18 mouse cellular contexts compared by ENCODE assay signal in the genomic region with DNA sequence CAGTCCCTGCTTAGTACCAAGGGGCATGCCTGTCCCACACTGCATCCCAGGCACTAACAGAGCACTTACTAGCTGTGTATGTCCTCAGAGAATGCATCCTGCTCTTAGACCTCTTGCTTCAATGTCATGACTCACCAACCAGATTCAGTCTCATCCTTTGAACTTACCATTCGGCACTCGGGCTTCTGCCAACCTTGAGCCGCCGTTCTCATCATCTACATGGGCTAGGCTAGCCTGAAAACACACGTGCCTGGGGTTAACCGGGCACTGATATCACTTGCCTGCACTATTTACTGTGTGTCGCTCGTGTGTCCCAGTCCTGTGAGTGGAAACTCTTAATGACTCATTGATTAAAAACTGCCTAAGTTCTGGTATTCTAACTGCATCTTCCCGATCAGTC.
"Had no signal": no experiment of that assay in that cellular context is flagged by ENCODE, and none has a peak within 500 bp of the region (broad histone marks: within the 10 kb centered on the region; RNA-seq: fewer than 3 reads in every experiment).

No protein-coding gene starts in this region.

- H3K27ac ChIP-seq: limb, embryonic 10.5 days; limb, embryonic 13.5 days; liver, embryonic 12.5 days; liver, embryonic 15.5 days; lung, embryonic 15.5 days; neural tube, embryonic 13.5 days; stomach, embryonic 15.5 days had no signal

- H3K27me3 ChIP-seq: limb, embryonic 13.5 days; liver, embryonic 12.5 days; liver, embryonic 15.5 days; lung, embryonic 15.5 days; neural tube, embryonic 13.5 days; stomach, embryonic 15.5 days had no signal

- DNase-seq: kidney, postnatal 10 days; kidney, postnatal 36 days; liver; lung, adult 18-20 months; lung, postnatal 10 days; lung, postnatal 4 days; midbrain, embryonic 14.5 days; right cerebral cortex, postnatal 25 days; spleen, adult 18-20 months; thymus, postnatal 25 days had no signal

- H3K4me1 ChIP-seq: limb, embryonic 13.5 days; liver, embryonic 12.5 days; liver, embryonic 15.5 days; lung, embryonic 15.5 days; neural tube, embryonic 13.5 days; stomach, embryonic 15.5 days had no signal

- H3K4me3 ChIP-seq: limb, embryonic 10.5 days; limb, embryonic 13.5 days; liver, embryonic 12.5 days; liver, embryonic 15.5 days; lung, embryonic 15.5 days; myocyte; neural tube, embryonic 13.5 days; stomach, embryonic 15.5 days had no signal
